Mouse (Mus musculus): ENCODE measurements at regions not wholly inside any gene's neighbourhood (a gene's known extent, or its start where the extent isn't known, plus 50 kb on each side); places are given as distances from the start of the nearest gene placed in this dataset.

- no peak for DNase-seq (ENCODE audit: low read depth)
These were observed 114.5 kb upstream of the Map1b start for GRCm38 (mm10) chr13:99630800-99631199.

- no peak for DNase-seq (ENCODE audit: low read depth)
These were observed 114.0 kb upstream of the Map1b start for GRCm38 (mm10) chr13:99630356-99630755.

GRCm38 (mm10) chr13:99625196-99625595 lies 108.9 kb upstream of the Map1b start:
- DNase-seq (ENCODE audit: low read depth), result no peak

GRCm38 (mm10) chr13:99618332-99618731 lies 102.0 kb upstream of the Map1b start:
- no peak for DNase-seq (ENCODE audit: low read depth)

GRCm38 (mm10) chr13:99617457-99617856 lies 101.1 kb upstream of the Map1b start:
- no peak for DNase-seq (ENCODE audit: low read depth)

GRCm38 (mm10) chr13:99611715-99612494 lies 95.6 kb upstream of the Map1b start:
- DNase-seq (ENCODE audit: low read depth), result no peak

GRCm38 (mm10) chr13:99610498-99610897 lies 94.2 kb upstream of the Map1b start:
- no peak for DNase-seq (ENCODE audit: low read depth)

GRCm38 (mm10) chr13:99609151-99610146 lies 93.1 kb upstream of the Map1b start:
- no peak for DNase-seq (ENCODE audit: low read depth)

GRCm38 (mm10) chr13:99608591-99608990 lies 92.3 kb upstream of the Map1b start:
- DNase-seq (ENCODE audit: low read depth), result no peak

GRCm38 (mm10) chr13:99607208-99607607 lies 90.9 kb upstream of the Map1b start:
- no peak for DNase-seq (ENCODE audit: low read depth)

- no peak for DNase-seq (ENCODE audit: low read depth)
These were observed 90.3 kb upstream of the Map1b start for GRCm38 (mm10) chr13:99606606-99606990.

GRCm38 (mm10) chr13:99605866-99606605 lies 89.7 kb upstream of the Map1b start:
- no peak for DNase-seq (ENCODE audit: low read depth)

GRCm38 (mm10) chr13:99597891-99598290 lies 81.6 kb upstream of the Map1b start:
- DNase-seq (ENCODE audit: low read depth), result no peak

GRCm38 (mm10) chr13:99593846-99594813 lies 77.8 kb upstream of the Map1b start:
- no peak for DNase-seq (ENCODE audit: low read depth)

- no peak for DNase-seq (ENCODE audit: low read depth)
These were observed 76.9 kb upstream of the Map1b start for GRCm38 (mm10) chr13:99593243-99593635.

- peak; percentile 73 for DNase-seq (ENCODE audit: low read depth)
These were observed 76.4 kb upstream of the Map1b start for GRCm38 (mm10) chr13:99592596-99593242.

GRCm38 (mm10) chr13:99588646-99589045 lies 72.3 kb upstream of the Map1b start:
- no peak for DNase-seq (ENCODE audit: low read depth)

- DNase-seq (ENCODE audit: low read depth), result no peak
These were observed 67.5 kb upstream of the Map1b start for GRCm38 (mm10) chr13:99583841-99584240.

GRCm38 (mm10) chr13:99580296-99580695 lies 64.0 kb upstream of the Map1b start:
- DNase-seq (ENCODE audit: low read depth), result no peak

- DNase-seq (ENCODE audit: low read depth), result no peak
These were observed 63.3 kb upstream of the Map1b start for GRCm38 (mm10) chr13:99579596-99580175.
